Mouse (Mus musculus) cerebellum, postnatal 10 days (tissue): ENCODE results near the gene Usp30.
A peak's percentile ranks its signal among the peaks of the same experiment; 100 is the strongest.

Source experiments
- DNase-seq, 2 experiments: peaks; one replicate each; pipeline ENCODE4 v3.0.0; 2021; ENCODE audit warnings: mixed read lengths in 2 of 2

Gene Usp30

DNA sequence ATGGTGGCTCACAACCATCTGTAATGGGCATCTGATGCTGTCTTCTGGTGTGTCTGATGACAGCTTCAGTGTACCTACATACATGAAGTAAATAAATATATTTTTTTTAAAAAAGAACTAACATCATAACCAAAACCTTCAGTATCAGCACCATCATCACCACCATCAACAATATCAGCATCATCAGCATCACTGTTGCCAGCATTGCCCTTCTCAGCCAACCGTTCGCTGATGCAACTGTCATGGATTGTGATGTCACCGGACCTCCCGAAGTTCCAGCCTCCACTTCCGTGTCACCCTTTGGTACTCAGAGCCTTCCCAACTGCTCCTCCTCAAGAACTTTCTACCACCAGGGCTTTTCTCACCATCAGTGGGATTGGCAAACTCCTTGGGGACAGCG is at the start of gene Usp30:
TSS of gene Usp30 (plus strand) at position 301 of the 400 bp plus-strand sequence.
- DNase-seq = no peak

DNA sequence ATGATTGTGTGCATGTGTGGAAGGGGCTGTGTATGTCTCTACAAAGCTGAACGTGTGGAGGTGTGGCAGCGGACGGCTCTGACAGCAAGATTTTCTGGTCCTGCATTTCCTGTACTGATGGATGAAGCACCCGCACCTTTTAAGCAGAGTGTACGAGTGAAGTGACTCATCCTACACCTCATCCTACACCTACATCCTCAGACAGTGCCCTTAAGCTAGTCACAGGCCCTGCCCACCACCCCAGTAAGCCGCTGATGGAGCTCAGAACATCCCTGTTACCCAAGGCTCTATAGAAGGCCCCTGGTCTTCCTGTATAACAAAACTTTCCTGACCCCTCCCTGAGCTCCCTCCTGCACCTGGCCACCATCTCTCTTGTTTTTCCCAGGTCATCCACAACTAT is 40.9 kb upstream of the Usp30 start:
- DNase-seq = no peak

DNA sequence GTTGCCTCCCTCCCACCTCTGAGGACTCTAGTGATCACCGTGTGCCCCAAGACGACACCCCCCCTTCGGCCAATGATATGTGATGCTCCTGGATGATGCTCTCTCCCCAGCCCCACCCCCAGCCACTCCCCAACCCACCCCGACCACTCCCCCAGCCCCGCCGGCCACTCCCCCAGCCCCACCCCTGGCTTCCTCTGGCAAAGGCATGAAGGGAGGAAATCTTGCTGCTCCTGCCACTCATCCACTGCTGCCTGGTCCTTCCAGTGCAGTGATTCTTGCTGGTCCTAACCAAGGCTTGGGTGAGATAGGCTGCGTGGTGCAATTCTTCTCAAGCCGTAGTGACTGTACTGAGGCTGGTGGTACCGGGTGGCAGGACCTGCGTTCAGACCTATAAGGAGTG is 40.4 kb upstream of the Usp30 start:
- DNase-seq = peak in 1 of 2 experiments; percentile 38

DNA sequence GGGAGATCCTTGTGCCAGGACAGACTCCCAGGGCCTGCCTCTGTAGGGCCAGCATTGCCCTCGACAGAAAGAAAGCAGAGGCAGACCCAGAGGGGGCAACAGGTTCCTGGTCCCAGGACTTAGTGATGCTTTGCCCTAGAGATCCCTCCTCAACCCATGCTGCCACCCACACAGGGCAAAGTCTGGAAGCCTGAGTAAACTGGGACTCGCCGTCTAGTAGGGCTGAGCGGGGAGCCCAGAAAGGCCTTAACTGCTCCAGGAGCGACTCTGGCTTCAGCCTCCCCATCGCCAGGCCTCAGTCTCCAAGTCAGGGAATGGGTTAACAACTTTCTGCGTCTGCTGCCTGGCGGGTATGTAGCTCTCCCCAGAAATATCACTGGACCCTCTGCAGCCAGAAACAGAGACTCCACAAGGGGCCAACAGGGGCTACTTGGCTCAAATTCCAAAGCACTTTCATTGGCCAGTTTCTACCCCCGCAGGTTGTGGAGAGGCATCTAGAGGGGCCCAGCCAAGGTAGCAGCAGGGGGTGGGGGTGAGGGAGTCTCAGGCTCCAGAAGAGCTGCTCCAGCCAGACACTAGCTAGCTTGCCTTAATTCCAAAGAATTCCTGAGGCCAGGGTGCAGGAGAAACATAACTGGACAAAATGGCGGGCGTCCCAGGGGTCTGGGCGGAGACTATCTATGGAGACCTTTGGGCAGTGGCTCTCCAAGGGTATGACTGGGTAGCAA is 37.9 kb upstream of the Usp30 start:
- peak; percentile 31 to 52 for DNase-seq

DNA sequence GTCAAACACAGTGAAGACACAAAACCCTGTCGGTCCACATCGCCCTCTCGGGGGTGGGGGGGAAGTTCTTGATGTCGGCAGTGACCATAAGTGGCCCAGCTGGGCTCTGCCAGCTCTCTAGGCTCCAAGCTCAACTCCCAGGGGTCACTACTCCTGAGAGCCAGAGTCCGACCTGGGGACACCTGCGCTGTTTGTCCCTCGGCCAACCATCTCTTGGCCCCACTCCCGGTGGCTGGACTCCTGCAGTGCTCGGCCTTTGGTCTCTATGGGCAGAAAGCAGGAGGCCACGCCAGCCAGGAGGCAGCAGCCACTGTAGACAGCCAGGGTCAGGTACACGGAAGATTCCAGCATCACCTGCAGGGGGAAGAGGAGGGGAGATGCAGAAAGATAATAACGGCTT is 37.1 kb upstream of the Usp30 start:
- peak; percentile 48 to 56 for DNase-seq

DNA sequence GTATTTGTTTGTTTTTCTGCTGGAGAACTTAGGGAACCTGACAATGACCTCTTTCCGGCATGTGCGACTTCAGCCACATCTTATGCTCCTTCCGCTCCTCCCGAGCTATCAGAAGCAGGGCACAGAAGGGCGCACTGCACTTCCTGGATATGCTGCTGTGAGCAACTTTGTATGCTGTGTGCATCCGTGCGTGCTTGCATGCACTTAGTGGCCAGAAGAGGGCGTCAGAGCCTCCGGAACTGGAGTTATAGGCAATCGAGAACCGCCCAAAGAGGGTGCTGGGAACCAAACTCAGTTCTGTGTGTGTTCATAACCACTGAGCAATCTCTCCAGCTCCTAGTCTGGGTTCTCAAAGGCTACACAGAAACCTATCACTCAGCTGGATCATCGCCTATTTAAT is 34.6 kb upstream of the Usp30 start:
- DNase-seq = no peak

DNA sequence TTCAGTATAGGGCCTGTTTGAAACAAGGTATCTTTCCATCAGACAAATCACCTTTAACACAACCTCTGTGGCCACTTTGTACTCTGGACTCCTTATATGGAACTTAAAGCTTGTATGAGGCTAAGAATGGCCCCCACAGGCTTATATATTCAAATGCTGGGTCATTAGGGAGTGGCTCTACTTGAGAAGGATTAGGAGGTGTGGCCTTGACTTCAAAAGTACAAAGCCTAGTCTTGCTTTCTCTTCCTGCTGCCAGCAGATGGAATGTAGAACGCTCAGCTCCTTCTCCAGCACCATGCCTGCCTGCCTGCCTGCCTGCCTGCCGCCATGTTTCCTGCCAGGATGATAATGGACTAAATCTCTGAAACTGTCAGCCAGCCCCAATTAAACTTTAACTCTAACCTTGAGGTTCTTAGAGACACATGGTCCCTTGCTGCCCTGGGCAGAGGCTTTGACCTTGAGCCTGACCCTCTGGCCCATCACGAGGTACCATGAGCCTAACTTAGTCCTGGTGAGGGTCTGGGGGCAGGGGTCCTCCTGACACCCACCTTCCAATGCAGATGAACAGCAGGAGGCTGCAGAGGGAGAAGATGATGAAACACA is 33.0 kb upstream of the Usp30 start:
- no peak for DNase-seq

DNA sequence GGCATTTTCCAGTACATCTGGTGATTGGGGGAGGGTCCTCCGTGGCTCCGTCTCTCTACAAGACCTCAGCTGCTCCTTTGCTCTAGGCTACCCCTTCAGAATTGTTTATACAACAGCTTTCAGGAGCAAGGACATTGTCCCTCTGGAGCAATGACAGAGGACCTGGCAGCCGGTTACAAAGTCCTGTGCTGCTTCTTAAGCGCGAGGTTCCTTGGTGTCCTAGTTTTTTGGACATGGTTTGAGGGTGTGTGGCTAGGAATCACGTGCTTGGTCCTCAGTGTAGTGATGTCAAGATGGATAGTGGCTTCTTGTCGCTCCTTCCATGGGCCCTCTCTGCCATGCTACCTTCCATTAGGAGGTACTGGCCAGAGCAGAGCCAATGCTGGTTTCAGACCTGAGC is 30.9 kb upstream of the Usp30 start:
- no peak for DNase-seq

DNA sequence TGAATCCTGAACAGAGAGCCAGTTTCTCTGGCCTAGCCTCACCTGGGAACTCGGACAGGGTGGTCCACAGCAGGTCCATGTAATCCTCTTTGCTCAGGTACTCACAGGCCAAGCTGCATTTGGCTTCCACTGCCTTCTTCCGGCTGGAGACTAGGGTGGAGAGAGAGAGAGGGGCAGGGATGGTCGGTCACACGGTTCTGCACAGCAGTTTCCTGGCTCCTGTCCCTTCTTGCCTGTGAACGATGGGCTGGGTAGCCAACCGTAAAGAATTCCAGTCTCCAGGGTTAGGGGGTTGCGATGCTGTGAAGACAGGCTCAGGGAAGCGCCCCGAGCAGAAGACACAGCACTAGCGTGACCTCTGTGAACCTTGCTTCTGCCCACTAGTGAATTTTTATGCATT is 30.1 kb upstream of the Usp30 start:
- DNase-seq = peak; percentile 82 to 89

DNA sequence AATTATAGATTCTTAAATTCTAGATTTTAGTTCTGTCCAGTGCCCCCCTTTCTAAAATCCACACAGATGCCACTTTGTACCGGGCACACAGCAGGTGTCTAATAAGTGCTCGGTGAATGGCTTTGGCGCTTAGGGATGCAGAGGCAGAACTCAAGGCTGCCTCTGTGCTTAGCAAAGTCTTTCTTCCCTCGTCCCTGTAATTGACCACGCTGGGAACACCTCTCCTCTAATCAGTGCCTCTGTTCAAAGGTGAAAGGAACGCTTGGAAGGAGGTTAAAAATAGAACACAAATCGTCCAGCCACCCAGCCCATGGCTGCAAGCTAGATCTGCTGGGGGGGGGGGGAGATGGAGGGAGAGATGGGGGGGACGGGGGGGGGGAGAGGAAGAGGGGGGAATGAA is 24.8 kb upstream of the Usp30 start:
- DNase-seq = no peak

DNA sequence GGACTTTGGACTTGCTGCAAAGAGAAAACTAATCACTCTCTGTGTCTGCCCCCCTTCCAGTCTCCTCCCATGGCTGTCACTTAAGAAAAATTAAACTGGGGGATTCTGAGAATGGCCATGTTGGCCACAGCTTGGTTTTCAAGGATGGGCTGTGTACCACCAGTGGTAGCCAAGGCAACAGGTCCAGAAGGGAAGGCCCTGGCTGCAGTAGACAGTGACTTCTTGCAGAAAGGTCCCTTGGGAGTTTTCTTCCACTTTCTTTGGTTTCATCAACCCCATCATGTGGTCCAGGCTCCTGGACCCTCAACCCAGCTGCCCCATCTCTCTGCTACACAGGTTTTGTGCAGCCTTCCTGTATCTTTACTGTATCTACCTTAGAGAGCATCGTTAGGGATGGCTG is 24.4 kb upstream of the Usp30 start:
- DNase-seq = no peak

DNA sequence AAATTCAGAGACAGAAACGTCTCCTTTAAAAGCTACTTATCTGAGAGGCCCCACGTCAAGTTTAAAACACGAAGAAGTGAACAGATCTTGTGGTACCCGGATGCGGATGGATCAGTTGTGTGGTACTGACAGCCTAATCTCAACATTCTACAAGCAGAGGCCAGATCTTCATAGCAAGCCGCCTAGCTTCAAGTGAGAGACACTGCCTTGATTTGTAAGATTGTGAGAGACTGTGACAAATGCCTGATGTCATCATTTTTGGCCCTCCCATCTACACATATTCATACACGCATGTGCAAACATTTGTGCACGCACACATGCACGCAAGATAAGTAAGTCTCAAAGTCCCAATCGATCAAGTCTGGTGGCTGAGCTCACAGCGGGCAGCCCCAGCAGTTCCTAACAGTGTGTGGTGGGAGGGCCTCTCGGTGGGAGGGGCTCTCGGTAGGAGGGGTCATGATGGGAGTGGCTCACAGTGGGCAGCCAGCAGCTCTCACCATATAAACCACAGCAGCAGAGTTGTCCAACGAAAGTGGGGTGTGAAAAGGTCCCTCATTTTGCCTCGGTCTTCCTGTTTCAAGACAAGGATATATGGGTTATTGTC is 23.8 kb upstream of the Usp30 start:
- no peak for DNase-seq

DNA sequence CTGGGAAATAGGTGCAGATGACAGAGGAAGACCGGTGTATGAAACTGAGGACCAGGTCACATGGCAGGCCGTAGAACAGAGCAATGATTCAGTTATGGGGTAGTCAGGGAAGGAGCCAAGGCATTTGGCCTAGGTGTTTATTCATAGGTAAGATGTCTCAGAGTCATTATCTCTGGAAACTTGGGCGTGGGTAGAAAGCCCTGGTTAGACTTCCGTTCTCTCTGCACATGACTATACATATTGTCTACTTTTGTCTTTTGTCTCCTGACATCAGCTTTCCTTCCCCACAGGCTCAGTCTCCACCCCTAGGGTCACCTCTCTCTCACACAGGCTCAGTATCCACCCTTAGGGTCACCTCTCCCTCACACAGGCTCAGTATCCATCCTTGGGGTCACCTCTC is 21.5 kb upstream of the Usp30 start:
- no peak for DNase-seq

DNA sequence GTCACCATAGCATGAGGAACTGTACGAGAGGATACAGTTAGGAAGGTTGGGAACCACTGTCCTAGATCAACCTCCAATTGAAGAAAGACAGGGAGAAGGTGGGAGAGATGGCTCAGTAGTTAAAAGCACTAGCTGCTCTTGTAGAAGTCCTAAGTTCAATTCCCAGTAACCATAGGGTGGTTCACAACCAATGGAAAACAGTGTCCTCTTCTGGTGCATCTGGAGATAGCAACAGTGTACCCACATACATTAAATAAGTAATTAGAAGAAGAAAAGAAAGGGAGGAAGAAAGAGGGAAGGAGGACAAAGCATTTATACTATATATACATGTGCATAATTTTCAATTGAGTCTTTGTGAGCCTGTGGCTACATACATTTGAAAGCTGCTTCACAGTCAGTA is 20.1 kb upstream of the Usp30 start:
- peak in 1 of 2 experiments; percentile 34 for DNase-seq

DNA sequence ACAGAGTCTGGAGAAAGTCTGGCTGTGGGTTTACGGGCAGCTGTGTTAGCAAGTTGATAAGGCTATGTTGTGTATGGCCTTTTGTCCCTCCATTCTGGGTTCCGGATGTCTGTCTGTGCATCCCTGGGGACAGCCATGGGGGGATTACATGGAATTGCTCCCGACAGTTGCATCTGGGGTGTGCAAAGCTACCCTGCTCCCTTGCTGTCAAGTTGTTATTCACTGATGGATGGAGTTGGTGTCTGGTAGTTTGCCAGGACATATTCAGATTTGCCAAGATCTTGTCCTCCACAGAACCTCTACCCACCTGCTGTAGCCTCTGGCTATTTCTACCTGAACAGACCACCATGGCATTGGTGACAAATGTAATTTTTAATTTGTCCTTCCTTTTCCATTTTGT is 19.1 kb upstream of the Usp30 start:
- DNase-seq = peak; percentile 75

DNA sequence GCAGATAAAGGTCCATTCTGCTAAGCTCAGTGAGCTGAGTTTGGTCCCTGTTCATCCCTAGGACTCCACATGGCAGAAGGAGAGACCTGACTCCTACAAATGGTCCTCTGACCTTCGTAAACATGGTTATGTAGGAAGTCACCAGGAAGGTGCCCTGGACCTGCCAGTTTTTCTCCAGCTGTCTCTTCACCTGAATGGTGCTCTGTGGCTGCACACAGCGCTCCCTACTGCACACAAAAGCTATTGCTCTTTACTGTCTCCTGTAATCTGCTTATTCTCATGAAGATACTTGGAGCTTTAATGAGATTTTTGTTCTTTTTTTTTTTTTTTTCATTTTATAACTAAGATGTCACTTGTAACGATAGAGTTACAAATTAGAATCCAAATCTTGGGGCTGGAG is 18.7 kb upstream of the Usp30 start:
- DNase-seq = peak in 1 of 2 experiments; percentile 58

DNA sequence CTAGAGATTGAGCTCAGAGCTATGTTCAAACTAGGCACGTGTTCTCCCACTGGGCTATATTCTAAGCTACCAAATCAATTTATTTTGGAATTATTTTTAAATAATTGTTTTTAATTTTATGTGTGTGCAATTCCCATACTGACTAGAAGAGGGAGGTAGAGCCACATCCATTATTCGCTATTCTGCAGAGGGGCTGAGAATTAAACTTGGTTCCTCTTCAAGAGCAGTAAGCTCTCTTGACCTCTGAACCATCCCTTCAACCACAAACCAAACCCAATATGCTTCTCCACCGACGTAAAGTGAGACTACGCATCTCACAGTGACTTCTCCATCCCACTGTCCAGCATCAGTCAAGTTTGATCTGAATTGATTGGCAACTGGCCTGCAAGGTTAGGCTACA is 18.1 kb upstream of the Usp30 start:
- DNase-seq = peak in 1 of 2 experiments; percentile 26

DNA sequence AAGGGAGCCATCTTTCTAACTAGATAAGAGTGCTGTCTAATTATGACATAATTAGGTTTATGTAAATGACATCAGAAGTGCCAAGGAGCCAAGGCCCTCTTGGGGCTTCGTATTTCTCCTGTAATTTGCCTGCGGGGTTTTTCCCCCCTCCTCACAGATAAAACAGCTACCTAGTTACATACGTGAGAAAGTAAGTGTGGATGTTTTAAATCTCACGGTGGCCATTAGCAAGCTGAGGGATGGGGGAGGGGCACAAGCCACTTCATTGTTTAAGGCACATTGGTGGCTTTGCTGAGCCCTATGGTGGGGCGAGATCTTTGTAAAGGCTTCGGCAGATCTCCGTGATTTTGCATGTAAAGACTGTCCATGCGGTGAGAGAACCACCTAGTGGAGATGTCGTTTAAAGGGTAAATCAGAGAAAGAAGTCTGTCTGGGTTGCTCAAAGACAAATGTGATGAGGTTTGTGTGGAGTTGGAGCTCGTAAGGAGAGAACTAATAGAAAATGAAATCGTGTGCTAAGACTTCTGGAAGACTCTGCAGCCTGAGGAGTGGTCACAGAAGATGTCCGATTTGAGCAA is 16.4 kb upstream of the Usp30 start:
- DNase-seq = no peak

DNA sequence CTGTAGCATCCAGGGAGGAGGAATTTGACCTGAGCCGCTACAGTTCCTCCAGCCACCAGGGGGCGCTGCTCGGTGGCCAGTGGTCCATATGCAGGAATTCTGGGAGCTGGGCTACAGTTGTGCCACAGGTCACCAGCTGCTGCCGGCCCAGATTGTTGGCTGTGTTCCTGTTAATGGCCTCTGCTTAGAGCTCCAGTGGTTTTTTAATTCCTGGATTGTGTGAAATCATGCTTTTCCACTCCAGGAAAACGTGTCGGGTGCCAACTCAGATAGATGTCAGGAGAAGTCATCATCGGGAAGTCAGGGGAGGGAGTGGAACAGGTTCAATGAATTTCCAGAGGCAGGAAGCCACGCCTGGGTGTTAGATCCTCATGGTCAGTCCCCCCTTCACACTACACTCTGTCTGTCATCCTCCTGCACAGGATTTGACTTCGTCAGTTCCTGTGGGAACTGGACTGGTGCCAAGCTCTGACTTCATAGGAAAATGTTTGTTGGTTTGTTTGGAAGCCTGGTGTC is 13.0 kb upstream of the Usp30 start:
- DNase-seq = peak; percentile 79 to 86

DNA sequence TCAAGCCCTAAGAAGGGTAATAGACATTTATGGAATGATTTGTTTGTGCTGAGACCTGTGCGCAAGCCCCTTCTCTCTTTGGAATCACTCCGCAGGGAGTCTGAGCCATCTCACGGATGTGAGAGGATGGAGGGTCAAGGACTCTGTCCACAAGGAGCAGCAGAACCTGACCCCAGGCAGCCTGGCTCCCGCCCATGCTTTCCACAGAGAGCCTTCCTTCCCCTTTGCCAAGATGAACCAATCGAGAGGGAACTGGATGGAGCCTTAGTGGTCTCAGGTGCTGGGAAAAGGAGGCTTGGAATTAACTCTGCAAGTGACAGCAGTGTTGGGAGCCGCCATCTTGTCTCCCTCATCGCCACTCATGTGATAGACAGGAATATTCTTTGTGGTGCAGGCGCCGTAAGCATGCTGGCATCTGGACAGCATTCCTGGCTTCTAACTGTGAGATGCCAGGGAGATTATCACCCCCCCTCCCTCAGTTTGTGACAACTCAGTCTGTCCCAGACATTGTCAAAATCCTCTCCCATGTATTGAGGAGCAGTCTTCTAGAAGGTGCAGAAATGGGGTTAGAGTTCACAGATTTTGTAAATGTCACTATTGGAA is 8.0 kb upstream of the Usp30 start:
- peak; percentile 49 to 56 for DNase-seq

DNA sequence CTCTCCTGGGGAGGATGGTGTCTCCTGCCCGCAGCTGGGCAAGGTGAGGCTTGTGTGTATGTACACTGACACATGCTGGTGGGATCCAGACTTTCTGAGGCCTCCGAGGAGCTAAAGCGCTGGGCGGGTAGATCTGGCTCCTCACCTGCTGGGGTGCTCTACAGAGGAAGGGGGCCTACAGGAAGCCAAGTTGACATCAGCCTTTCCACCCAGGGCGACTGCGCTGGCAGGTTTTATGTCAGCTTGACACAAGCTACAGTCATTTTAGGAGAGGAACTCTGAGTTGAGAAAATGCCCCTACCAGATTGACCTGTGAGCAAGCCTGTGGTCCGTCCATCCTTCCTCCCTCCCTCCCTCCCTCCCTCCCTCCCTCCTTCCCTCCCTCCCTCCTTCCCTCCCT is 3.6 kb upstream of the Usp30 start:
- DNase-seq = no peak

DNA sequence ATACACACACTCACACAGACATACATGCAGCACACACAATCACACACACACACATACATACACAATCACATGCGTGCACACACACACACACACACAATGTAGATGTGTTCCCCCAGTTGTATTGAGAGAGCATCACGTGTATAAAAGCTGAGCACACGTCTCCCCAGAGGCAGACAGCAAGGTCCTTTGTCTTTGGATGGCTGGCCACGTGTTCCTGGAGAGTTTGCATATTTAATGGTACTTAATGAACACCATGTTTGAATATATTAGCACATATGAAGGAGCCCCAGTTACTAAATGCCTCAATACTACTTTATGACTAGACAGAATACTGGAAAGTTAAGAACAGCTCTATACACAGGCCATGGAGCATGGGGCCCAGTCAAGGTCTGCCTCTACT is 1.3 kb upstream of the Usp30 start:
- DNase-seq = no peak

DNA sequence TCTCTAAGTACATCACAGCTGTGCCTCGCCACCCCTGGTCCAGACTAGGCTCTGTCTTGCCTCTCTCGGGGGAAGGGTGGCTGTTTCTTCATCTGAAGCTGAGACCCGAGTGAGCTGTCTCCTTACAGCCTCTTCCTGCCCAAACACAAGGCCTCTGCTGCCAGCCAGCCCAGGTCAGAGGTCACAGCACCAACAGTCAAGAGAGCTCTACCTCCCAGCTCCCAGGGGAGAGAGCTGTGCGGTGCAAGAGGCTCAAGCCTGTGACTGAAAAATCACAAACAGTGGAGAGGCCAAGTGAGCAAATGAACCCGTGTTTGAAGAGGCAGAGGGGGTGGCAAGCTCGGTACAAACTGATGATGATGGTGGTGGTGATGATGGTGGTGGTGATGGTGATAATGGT is 1.3 kb downstream of the Usp30 start:
- no peak for DNase-seq
